In the genomic region with DNA sequence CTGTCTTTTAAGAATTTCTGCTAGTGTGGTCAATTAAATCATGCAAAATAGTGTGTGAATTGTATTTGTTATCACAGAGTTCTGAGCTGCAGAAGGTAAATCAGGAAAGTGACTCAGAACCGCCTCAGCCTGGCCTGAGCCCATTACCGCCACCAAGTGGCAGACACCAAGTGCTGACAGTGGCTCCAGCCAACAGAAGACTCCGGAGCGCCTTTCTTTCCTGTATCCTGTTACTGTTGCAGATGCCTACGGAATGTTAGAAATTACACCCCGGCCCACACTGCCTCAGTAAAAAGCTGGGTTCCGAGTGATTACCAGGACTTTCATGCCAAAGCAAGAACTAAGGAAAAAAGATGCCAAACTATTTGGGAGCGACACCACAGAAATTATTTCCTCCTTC, we compare ENCODE assay signal across 8 mouse cellular contexts. TPM values are rescaled to one million over a fixed set of nuclear protein-coding genes. Genes with fewer than 3 reads are reported as not detected.
A peak's percentile ranks its signal among the peaks of the same experiment; 100 is the strongest.
DNase-seq lines count a peak whose midpoint lies in the region; ATAC-seq and TF ChIP-seq lines count a peak whose summit lies in the region.

No protein-coding gene starts in this region.

- no peak overlapping the region for H3K4me2 ChIP-seq in forebrain, embryonic 15.5 days (replicated peaks)
- no peak overlapping the region for H3K4me2 ChIP-seq in liver, embryonic 14.5 days (ENCODE audit: low read depth)
- no peak overlapping the region for H3K4me2 ChIP-seq in neural tube, embryonic 13.5 days

- H3K4me1 ChIP-seq in forebrain, embryonic 15.5 days = no peaks in the 10 kb centered on the region
- H3K4me1 ChIP-seq in liver, embryonic 14.5 days (replicated peaks; ENCODE audit: control insufficient read depth in 2 of 2, insufficient read depth in 2 of 2, low read length in 1 of 2) = no peaks in the 10 kb centered on the region
- H3K4me1 ChIP-seq in neural tube, embryonic 13.5 days (replicated peaks) = 0 out of 2 replicates have a peak, but pooled peaks cover 3% of the 10 kb centered on the region
- peaks cover 4% of the 10 kb centered on the region; the same call in 1 of the 2 replicates for H3K4me1 ChIP-seq in testis, adult 2 months (ENCODE audit: control insufficient read depth, insufficient read depth, low read length)

- H3K27ac ChIP-seq in forebrain, embryonic 15.5 days (replicated peaks) = no peak overlapping the region
- H3K27ac ChIP-seq in liver, embryonic 14.5 days = no peak overlapping the region
- no peak overlapping the region for H3K27ac ChIP-seq in neural tube, embryonic 13.5 days (replicated peaks)
- H3K27ac ChIP-seq in testis, adult 2 months (ENCODE audit: control insufficient read depth, insufficient read depth, low read depth, low read length) = no peak overlapping the region

- peak; percentile 40 to 54 for DNase-seq in CD8-positive naive resting alpha-beta T cell, adult 2 months (ENCODE audit: low read depth in 2 of 2, low spot score in 2 of 2)
- DNase-seq in cerebellum, adult 11 months = peak; percentile 86
- peak; percentile 82 to 88 for DNase-seq in heart, postnatal 10 days
- peak; percentile 80 for DNase-seq in kidney, postnatal 25 days
- no peak for DNase-seq in liver, embryonic 14.5 days (ENCODE audit: low read depth in 3 of 3, low spot score in 3 of 3)

- H3K4me3 ChIP-seq in forebrain, embryonic 15.5 days = no peak overlapping the region
- H3K4me3 ChIP-seq in liver, embryonic 14.5 days (ENCODE audit: insufficient read depth in 1 of 2, low read depth in 2 of 2, low read length in 2 of 2) = no peak overlapping the region
- H3K4me3 ChIP-seq in neural tube, embryonic 13.5 days = no peak overlapping the region
- no peak overlapping the region for H3K4me3 ChIP-seq in testis, adult 2 months (ENCODE audit: control insufficient read depth, low read depth, low read length)

- TF ChIP-seq EP300 in liver, embryonic 14.5 days (IDR thresholded peaks at IDR 0.05; ENCODE audit: low read depth) = no peak

- H3K9me3 ChIP-seq in forebrain, embryonic 15.5 days = no peaks in the 10 kb centered on the region
- H3K9me3 ChIP-seq in liver, embryonic 14.5 days (ENCODE audit: control insufficient read depth, low read length) = no peaks in the 10 kb centered on the region
- H3K9me3 ChIP-seq in neural tube, embryonic 13.5 days = no peaks in the 10 kb centered on the region

- no peak overlapping the region for H3K9ac ChIP-seq in forebrain, embryonic 15.5 days (replicated peaks)
- no peak overlapping the region for H3K9ac ChIP-seq in liver, embryonic 14.5 days (replicated peaks)
- H3K9ac ChIP-seq in neural tube, embryonic 13.5 days = no peak overlapping the region

- TF ChIP-seq CTCF in liver, embryonic 14.5 days (IDR thresholded peaks at IDR 0.05; ENCODE audit: low read depth) = peak; percentile 77
- peak; percentile 64; the same call in 1 of the 2 replicates for TF ChIP-seq CTCF in testis, adult 2 months (IDR thresholded peaks at IDR 0.05; ENCODE audit: control insufficient read depth, insufficient read depth, insufficient replicate concordance, low read depth, low read length)

- 18% methylated on average over 8 of the region's 8 CpGs for WGBS in forebrain, embryonic 15.5 days
- WGBS in liver, embryonic 14.5 days (ENCODE audit: insufficient replicate concordance) = 12% methylated on average over 8 of the region's 8 CpGs
- WGBS in neural tube, embryonic 13.5 days = 13% methylated on average over 8 of the region's 8 CpGs

- no peaks in the 10 kb centered on the region for H3K36me3 ChIP-seq in forebrain, embryonic 15.5 days
- no peaks in the 10 kb centered on the region for H3K36me3 ChIP-seq in liver, embryonic 14.5 days (replicated peaks; ENCODE audit: control insufficient read depth, insufficient read depth, low read depth)
- H3K36me3 ChIP-seq in neural tube, embryonic 13.5 days = no peaks in the 10 kb centered on the region
- no peaks in the 10 kb centered on the region for H3K36me3 ChIP-seq in testis, adult 2 months (ENCODE audit: control insufficient read depth, insufficient read depth, low read length)

- ATAC-seq in forebrain, embryonic 15.5 days (replicated peaks) = peak; percentile 87
- no peak for ATAC-seq in liver, embryonic 14.5 days (ENCODE audit: insufficient read depth)
- peak; percentile 91 for ATAC-seq in neural tube, embryonic 13.5 days (ENCODE audit: low read depth)

- TF ChIP-seq POLR2A in testis, adult 2 months (IDR thresholded peaks at IDR 0.05; ENCODE audit: control insufficient read depth, low read depth, low read length) = no peak

- intact Hi-C loops in heart, postnatal 10 days (cut with DNase I) = loop anchor here (2.0 to 5.0 kb wide), 3 partner anchors 191 to 1229 kb away; no protein-coding TSS in a partner anchor

- no peaks in the 10 kb centered on the region for H3K27me3 ChIP-seq in forebrain, embryonic 15.5 days
- no peaks in the 10 kb centered on the region for H3K27me3 ChIP-seq in liver, embryonic 14.5 days (ENCODE audit: control insufficient read depth, insufficient read depth, low read length)
- H3K27me3 ChIP-seq in neural tube, embryonic 13.5 days = no peaks in the 10 kb centered on the region
- H3K27me3 ChIP-seq in testis, adult 2 months (ENCODE audit: control insufficient read depth, insufficient read depth, low read length) = no peaks in the 10 kb centered on the region

RNA-seq across cellular contexts. Expression of a gene that starts 23.9 kb away (rescaled TPM):
- polyA plus RNA-seq in forebrain, embryonic 15.5 days (2015; fragmentation: Nextera tagmentation; extraction: Ambion mirVana) = 1.3 and 1.4 TPM in 2 replicates
- total RNA-seq in heart, postnatal 10 days (2021) = under 1 TPM; 0.17 to 0.31 TPM
- polyA plus RNA-seq in liver, embryonic 14.5 days (2012; rRNA removed) = 0.30 and 0.50 TPM in 2 replicates
- 0.71 and 1.1 TPM in 2 replicates for polyA plus RNA-seq in liver, embryonic 14.5 days (2014; fragmentation: Nextera tagmentation; extraction: Ambion mirVana)
- 0.76 and 1.2 TPM in 2 replicates for polyA plus RNA-seq in neural tube, embryonic 13.5 days (2015; fragmentation: Nextera tagmentation; extraction: Ambion mirVana)
- polyA plus RNA-seq in testis, adult 2 months (2012; rRNA removed) = 0.07 TPM in 1 of 2 replicates, not detected in the other

Comparison
In these comparisons a context has a peak if more than half of its experiments do, and no peak if none do; other contexts are left out.
1. DNase-seq: peak in CD8-positive naive resting alpha-beta T cell, adult 2 months (2 of 2), cerebellum, adult 11 months (single experiment), heart, postnatal 10 days (2 of 2) and kidney, postnatal 25 days (2 of 2); none in liver, embryonic 14.5 days (0 of 3).